Mouse (Mus musculus): ENCODE results near the gene Pbld2. TPM values are rescaled to one million over a fixed set of nuclear protein-coding genes. Genes with fewer than 3 reads are reported as not detected.

Pbld2 gene
- total and polyA plus RNA-seq, 3 experiments: 0.15 TPM; not detected in 1

DNA sequence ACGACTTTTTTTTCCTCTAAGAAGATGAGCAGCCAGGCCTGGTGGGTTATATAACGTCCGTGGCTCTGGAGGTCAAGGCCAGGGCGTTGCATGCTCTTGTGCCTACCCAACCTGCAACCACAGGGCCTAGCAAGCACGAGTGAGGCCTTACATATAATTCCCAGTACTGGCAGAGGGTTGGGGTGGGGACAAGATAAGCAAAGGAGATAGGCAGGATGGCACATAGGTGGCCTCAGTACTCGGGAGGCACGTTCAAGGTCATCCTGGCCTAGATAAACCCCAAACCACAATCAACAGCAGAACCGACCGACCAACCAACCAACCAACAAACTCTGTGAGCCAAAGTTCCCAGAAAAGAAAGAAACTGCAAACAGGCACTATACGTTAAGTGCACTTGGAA, 62.2 kb downstream of the Pbld2 start:
- TF ChIP-seq JUND (IDR thresholded peaks at IDR 0.05; ENCODE audit: low read depth, low read length): no peak
- TF ChIP-seq SMC3 (IDR thresholded peaks at IDR 0.05; ENCODE audit: low read depth, low read length): no peak
- TF ChIP-seq MAZ (IDR thresholded peaks at IDR 0.05; ENCODE audit: low read depth, low read length): no peak
- TF ChIP-seq GABPA (IDR thresholded peaks at IDR 0.05; ENCODE audit: low read depth, low read length): no peak
- TF ChIP-seq ZMIZ1 (IDR thresholded peaks at IDR 0.05; ENCODE audit: low read depth, low read length): no peak
- no peak for TF ChIP-seq ETS1 (IDR thresholded peaks at IDR 0.05; ENCODE audit: low read depth, low read length)
- TF ChIP-seq RAD21 (IDR thresholded peaks at IDR 0.05; ENCODE audit: low read depth, low read length): no peak
- no peak for TF ChIP-seq MYC (IDR thresholded peaks at IDR 0.05; ENCODE audit: low read depth, low read length)
- H3K27me3 ChIP-seq (ENCODE audit: control insufficient read depth in 1 of 2, insufficient read depth in 2 of 2, low read length in 2 of 2): no peaks in the 10 kb centered on the region; a peak in 1 of 4 replicates
- no peak overlapping the region for H3K9ac ChIP-seq (ENCODE audit: control insufficient read depth, low read depth, low read length, poor library complexity, severe bottlenecking)
- H3K9me3 ChIP-seq (replicated peaks; ENCODE audit: insufficient read depth, low read length): no peaks in the 10 kb centered on the region
- no peaks in the 10 kb centered on the region for H3K36me3 ChIP-seq (ENCODE audit: control insufficient read depth in 1 of 2, insufficient read depth in 2 of 2, low read length in 2 of 2)
- H3K27ac ChIP-seq (ENCODE audit: control insufficient read depth, low read depth, low read length): no peak overlapping the region
- H3K79me2 ChIP-seq (ENCODE audit: control insufficient read depth, insufficient read depth, low read length, poor library complexity): no peaks in the 10 kb centered on the region
- DNase-seq (ENCODE audit: low read depth, low spot score): no peak
- no peak overlapping the region for H3K4me3 ChIP-seq (ENCODE audit: control insufficient read depth in 1 of 2, insufficient read depth in 1 of 2, low read depth in 2 of 2, low read length in 2 of 2)
- H3K4me1 ChIP-seq (ENCODE audit: control insufficient read depth in 1 of 2, insufficient read depth in 2 of 2, low read length in 2 of 2): no peaks in the 10 kb centered on the region

DNA sequence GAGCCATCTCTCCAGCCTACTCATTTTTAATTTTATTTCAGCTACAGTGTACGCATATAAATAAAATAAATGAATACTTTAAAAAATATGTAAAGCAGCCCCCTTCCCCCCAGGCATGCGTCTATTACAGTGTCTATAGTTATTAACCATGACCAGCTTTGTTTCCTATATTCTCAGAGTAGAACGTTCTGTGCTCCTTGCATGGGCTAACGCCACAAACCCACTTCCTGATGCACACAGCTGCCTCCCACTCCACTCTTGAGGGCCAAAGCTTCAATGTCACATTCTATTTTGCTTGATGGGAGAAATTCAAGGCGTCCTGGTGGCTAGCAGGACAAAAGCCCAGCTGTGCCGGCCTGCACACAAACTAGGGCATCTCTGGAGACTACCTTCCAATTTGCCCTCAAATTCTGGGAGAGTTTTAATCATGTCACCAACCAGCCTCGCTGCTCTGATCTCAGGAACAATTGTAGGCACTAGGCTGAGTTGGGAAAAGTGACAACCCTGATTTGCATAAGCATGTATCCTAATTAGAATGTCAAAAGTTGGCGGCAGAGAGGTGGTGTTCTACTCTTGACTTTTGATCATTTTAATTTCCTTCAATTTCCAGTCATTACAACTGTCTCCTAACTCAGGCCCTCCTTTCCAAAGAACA, 65.1 kb downstream of the Pbld2 start:
- TF ChIP-seq ELF1 (IDR thresholded peaks at IDR 0.05; ENCODE audit: low read depth, low read length): no peak
- no peak for TF ChIP-seq MAX (IDR thresholded peaks at IDR 0.05; ENCODE audit: low read length)
- TF ChIP-seq CTCF (IDR thresholded peaks at IDR 0.05 in 2 of 3, conservative IDR thresholded peaks at IDR 0.05 in 1 of 3; ENCODE audit: control insufficient read depth in 1 of 3, insufficient read depth in 1 of 3, low read depth in 2 of 3, low read length in 3 of 3, poor library complexity in 1 of 3, severe bottlenecking in 1 of 3): no peak
- TF ChIP-seq ZC3H11A (IDR thresholded peaks at IDR 0.05; ENCODE audit: low read depth, low read length): no peak
- TF ChIP-seq MYB (IDR thresholded peaks at IDR 0.05; ENCODE audit: low read depth, low read length): no peak
- no peak for TF ChIP-seq MAFK (IDR thresholded peaks at IDR 0.05; ENCODE audit: borderline replicate concordance, low read depth, low read length)
- TF ChIP-seq HCFC1 (IDR thresholded peaks at IDR 0.05; ENCODE audit: low read depth, low read length): no peak
- no peak for TF ChIP-seq CHD2 (IDR thresholded peaks at IDR 0.05; ENCODE audit: low read length)
- TF ChIP-seq UBTF (IDR thresholded peaks at IDR 0.05; ENCODE audit: borderline replicate concordance, insufficient read depth, low read depth, low read length): no peak
- TF ChIP-seq SIN3A (IDR thresholded peaks at IDR 0.05; ENCODE audit: low read length): no peak
- no peak for TF ChIP-seq ZKSCAN1 (IDR thresholded peaks at IDR 0.05; ENCODE audit: low read depth, low read length)
- no peak for TF ChIP-seq GATA1 (IDR thresholded peaks at IDR 0.05; ENCODE audit: low read depth, low read length)
- no peak overlapping the region for H3K4me3 ChIP-seq (ENCODE audit: control insufficient read depth in 1 of 2, insufficient read depth in 1 of 2, low read depth in 2 of 2, low read length in 2 of 2)
- H3K36me3 ChIP-seq (ENCODE audit: control insufficient read depth in 1 of 2, insufficient read depth in 2 of 2, low read length in 2 of 2): no peaks in the 10 kb centered on the region
- no peaks in the 10 kb centered on the region for H3K4me1 ChIP-seq (ENCODE audit: control insufficient read depth in 1 of 2, insufficient read depth in 2 of 2, low read length in 2 of 2)
- no peaks in the 10 kb centered on the region for H3K79me2 ChIP-seq (ENCODE audit: control insufficient read depth, insufficient read depth, low read length, poor library complexity)
- H3K27ac ChIP-seq (ENCODE audit: control insufficient read depth, low read depth, low read length): no peak overlapping the region
- DNase-seq (ENCODE audit: low read depth, low spot score): no peak
- H3K27me3 ChIP-seq (ENCODE audit: control insufficient read depth in 1 of 2, insufficient read depth in 2 of 2, low read length in 2 of 2): no peaks in the 10 kb centered on the region; a peak in 1 of 4 replicates
- no peak overlapping the region for H3K9ac ChIP-seq (ENCODE audit: control insufficient read depth, low read depth, low read length, poor library complexity, severe bottlenecking)
- H3K9me3 ChIP-seq (replicated peaks; ENCODE audit: insufficient read depth, low read length): no peaks in the 10 kb centered on the region

All from MEL (cell line).